Mouse (Mus musculus) heart, postnatal 4 days (tissue): ENCODE measurements at regions not wholly inside any gene's neighbourhood (a gene's known extent, or its start where the extent isn't known, plus 50 kb on each side); places are given as distances from the start of the nearest gene placed in this dataset.

ENCODE experiments used
- DNase-seq: peaks from one replicate; pipeline ENCODE4 v3.0.0; 2021

GRCm38 (mm10) chr17:54065187-54065795 lies 74.8 kb upstream of the Sult1c1 start:
- no peak for DNase-seq

GRCm38 (mm10) chr17:54061280-54061679 lies 70.8 kb upstream of the Sult1c1 start:
- DNase-seq = peak; percentile 13
